Mouse (Mus musculus) forebrain, embryonic 12.5 days (tissue): Measurements from ENCODE around the gene Itpk1. TPM values are rescaled to one million over a fixed set of nuclear protein-coding genes. Genes with fewer than 3 reads are reported as not detected.

Source experiments
- ATAC-seq: fragments of 200-750 bp; cut with Nextera tagmentation; 2 replicates; pipeline ENCODE4 v1.8.0; 2017; ENCODE audit warnings: moderate TSS enrichment; ENCODE audit not compliant: low FRiP score
- H3K27ac ChIP-seq: fragments of 300-500 bp; sonication (generic); 2 replicates; pipeline ENCODE4 v1.5.1; 2016; ENCODE audit warnings: mild to moderate bottlenecking
- H3K27me3 ChIP-seq: fragments of 300-500 bp; sonication (generic); 2 replicates; pipeline ENCODE4 v1.6.1; 2016; ENCODE audit warnings: mild to moderate bottlenecking
- H3K36me3 ChIP-seq: fragments of 300-500 bp; sonication (generic); replicated peaks from 2 replicates; pipeline ENCODE4 v1.6.1; 2016; ENCODE audit warnings: mild to moderate bottlenecking
- H3K4me1 ChIP-seq: fragments of 300-500 bp; sonication (generic); 2 replicates; pipeline ENCODE4 v1.6.1; 2016
- H3K4me2 ChIP-seq: fragments of 300-500 bp; sonication (generic); 2 replicates; pipeline ENCODE4 v1.6.1; 2016; ENCODE audit warnings: mild to moderate bottlenecking, moderate library complexity
- H3K4me3 ChIP-seq: fragments of 300-500 bp; sonication (generic); replicated peaks from 2 replicates; pipeline ENCODE4 v1.5.1; 2016; ENCODE audit warnings: mild to moderate bottlenecking
- H3K9ac ChIP-seq: fragments of 300-500 bp; sonication (generic); 2 replicates; pipeline ENCODE4 v1.6.1; 2016; ENCODE audit warnings: mild to moderate bottlenecking
- H3K9me3 ChIP-seq: fragments of 300-500 bp; sonication (generic); 2 replicates; pipeline ENCODE4 v1.6.1; 2016
- WGBS: fragments of 180-500 bp; shearing (Covaris S2); methylation state at CpG from one replicate; pipeline ENCODE4 v1.1.7; 2016; 5-methylcytosine and 5-hydroxymethylcytosine counted together
- polyA plus RNA-seq: library from polyadenylated mRNA; unstranded; fragments of >200 nt; fragmentation: Nextera tagmentation; extraction: Ambion mirVana; gene quantifications from 2 replicates; pipeline ENCODE4 v1.2.1, GENCODE M21; 2016

Itpk1 gene
- polyA plus RNA-seq, 1 experiment from 2014 or later: 22.5 TPM

DNA sequence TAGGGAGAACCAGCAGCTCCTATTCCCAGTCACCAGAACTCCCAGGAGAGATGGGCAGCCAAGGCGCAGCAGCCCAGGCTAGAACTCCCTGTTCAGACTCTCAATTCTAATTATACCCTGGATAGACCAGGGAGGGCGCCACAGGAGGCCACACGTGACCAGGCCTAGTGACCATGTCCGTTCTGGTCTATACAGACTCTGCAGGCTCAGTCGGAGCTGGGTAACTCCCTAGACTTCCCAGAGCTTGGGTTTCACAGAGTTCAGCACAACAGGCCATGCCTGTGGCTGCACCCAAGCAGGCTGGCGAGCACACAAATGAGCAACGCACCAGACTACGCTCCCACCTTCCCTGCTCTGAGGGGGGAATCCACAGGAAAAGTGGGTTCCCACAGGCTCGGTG is 110.1 kb downstream of the Itpk1 start:
- no peak for ATAC-seq
- H3K27me3 ChIP-seq: no peaks in the 10 kb centered on the region
- H3K4me2 ChIP-seq: no peak overlapping the region
- H3K4me1 ChIP-seq: peaks cover 11% of the 10 kb centered on the region
- 0 out of 2 replicates have a peak, but pooled peaks cover 7% of the 10 kb centered on the region for H3K9me3 ChIP-seq
- no peak overlapping the region for H3K9ac ChIP-seq
- no peak overlapping the region for H3K4me3 ChIP-seq
- H3K27ac ChIP-seq: no peak overlapping the region
- H3K36me3 ChIP-seq: 0 out of 2 replicates have a peak, but pooled peaks cover 6% of the 10 kb centered on the region
- WGBS: 64% methylated on average over 9 of the region's 9 CpGs

DNA sequence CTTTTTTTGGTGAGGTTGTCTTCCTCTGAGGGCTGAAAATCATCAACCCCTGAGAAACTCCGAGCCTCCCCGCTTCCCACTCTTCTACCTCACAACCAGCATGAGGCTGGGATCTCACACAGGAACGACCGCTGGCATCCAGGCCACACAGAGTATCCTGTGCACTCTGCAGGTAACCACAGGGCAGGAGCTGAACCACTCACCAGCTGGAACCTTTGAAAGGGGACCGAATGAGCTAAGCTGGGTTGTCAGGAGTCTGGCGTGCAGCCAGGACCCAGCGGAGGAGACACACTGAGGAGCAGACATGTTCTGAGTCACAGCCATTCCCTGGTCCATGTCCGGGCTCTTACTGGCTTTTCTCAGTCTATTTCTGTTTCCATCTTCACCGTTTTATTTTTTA is 111.0 kb downstream of the Itpk1 start:
- 0 out of 2 replicates have a peak, but pooled peaks cover 5% of the 10 kb centered on the region for H3K36me3 ChIP-seq
- no peak overlapping the region for H3K27ac ChIP-seq
- WGBS: 55% methylated on average over 9 of the region's 9 CpGs
- no peaks in the 10 kb centered on the region for H3K27me3 ChIP-seq
- 0 out of 2 replicates have a peak, but pooled peaks have one; percentile 18 for ATAC-seq
- peaks cover 8% of the 10 kb centered on the region; the same call in 1 of the 2 replicates for H3K4me1 ChIP-seq
- no peak overlapping the region for H3K4me2 ChIP-seq
- H3K4me3 ChIP-seq: no peak overlapping the region
- 0 out of 2 replicates have a peak, but pooled peaks cover 6% of the 10 kb centered on the region for H3K9me3 ChIP-seq
- H3K9ac ChIP-seq: no peak overlapping the region

DNA sequence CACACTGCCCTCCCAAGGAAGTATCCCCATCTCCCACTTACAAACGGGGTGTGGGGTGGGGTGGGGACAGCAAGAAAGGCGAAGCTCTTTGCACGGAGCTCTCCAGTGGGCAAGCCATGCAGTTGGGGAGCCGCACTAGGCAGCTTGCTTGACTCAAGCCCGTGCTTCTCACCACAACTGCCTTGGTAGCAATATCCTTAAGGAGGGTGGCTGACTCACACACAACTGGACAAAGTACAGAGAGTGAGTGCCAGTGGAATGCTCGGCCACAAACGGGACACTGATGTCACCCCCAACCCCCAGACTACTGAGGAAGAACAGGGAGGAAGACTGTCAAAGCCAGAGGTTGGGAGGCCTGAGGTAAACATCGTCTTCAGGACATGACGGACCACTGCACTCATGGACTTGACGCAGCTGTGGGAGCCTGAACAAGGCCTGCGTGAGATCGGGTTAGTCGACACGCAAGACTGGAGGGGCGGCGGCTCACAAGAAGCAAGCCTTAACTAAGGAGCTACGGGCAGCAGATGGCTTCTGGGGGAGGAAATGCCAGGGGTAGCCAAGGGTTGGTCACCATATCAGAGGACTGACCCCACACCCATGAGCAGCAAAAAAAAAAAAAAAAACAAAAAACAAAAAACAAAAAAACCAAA is 113.9 kb downstream of the Itpk1 start:
- Histone ChIP-seq H3K27ac (no peak overlapping the region), H3K4me3 (no peak overlapping the region), H3K36me3 (peaks cover 9% of the 10 kb centered on the region; the same call in 1 of the 2 replicates), H3K27me3 (no peaks in the 10 kb centered on the region), H3K4me1 (peaks cover 8% of the 10 kb centered on the region; the same call in 1 of the 2 replicates), H3K4me2 (no peak overlapping the region), H3K9me3 (no peaks in the 10 kb centered on the region), H3K9ac (no peak overlapping the region)
- no peak for ATAC-seq
- WGBS: 93% methylated on average over 17 of the region's 17 CpGs

DNA sequence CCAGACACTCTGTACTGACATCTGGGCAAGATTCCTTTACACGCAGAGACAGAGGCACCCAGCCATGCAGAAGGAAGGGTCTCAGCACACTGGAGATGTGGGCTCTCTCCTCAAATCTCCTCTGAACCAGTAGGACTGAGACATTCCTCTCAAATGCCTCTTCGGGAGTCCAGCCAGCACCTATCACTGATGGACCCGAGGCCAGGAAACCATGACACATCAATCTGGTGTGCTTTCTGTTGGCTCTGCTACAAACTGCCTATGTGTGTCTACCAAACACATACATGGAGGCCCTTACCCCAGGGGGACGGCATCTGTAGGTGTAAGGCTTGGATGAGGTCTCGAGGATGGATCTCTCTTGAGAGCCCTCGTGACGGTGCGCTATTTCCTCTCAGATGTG is 117.6 kb downstream of the Itpk1 start:
- Histone ChIP-seq H3K4me3 (no peak overlapping the region), H3K9ac (no peak overlapping the region), H3K4me2 (no peak overlapping the region), H3K9me3 (no peaks in the 10 kb centered on the region), H3K27ac (no peak overlapping the region), H3K27me3 (no peaks in the 10 kb centered on the region), H3K36me3 (peaks cover 19% of the 10 kb centered on the region), H3K4me1 (no peaks in the 10 kb centered on the region; the same call in 1 of the 2 replicates)
- no peak for ATAC-seq
- WGBS: 93% methylated on average over 8 of the region's 8 CpGs

DNA sequence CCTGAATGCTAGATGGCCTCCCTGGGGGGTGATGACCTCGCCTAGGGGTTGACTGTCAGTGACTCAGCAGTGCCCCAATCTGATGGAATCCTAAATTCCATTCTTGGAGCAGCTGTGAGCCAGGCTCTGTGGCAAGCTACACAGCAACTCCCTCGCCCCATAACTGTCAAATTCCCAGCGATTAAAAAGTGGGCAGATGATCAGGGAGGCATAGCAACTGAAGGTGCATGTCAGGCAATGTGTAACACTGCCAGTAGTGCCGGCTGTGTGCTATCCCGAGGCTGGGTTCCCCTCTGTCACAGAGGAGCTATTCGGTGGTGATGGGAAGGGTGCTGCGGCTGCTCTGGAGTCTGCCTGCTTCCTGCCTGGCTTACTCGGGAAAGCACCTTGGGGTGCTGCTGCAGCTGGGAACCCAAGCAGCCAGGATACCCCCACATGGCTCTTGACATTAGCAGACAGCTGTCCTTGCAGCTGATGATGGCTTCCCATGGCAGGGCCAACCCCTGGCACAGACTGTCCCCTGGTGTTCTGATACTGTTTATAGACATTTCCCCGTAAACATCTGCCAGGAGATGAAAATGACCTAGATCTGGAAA is 118.3 kb downstream of the Itpk1 start:
- no peak for ATAC-seq
- no peak overlapping the region for H3K9ac ChIP-seq
- WGBS: 82% methylated on average over 9 of the region's 9 CpGs
- no peak overlapping the region for H3K27ac ChIP-seq
- H3K4me2 ChIP-seq: no peak overlapping the region
- no peaks in the 10 kb centered on the region; the same call in 1 of the 2 replicates for H3K4me1 ChIP-seq
- peaks cover 21% of the 10 kb centered on the region for H3K36me3 ChIP-seq
- no peak overlapping the region for H3K4me3 ChIP-seq
- H3K27me3 ChIP-seq: no peaks in the 10 kb centered on the region
- no peaks in the 10 kb centered on the region for H3K9me3 ChIP-seq

DNA sequence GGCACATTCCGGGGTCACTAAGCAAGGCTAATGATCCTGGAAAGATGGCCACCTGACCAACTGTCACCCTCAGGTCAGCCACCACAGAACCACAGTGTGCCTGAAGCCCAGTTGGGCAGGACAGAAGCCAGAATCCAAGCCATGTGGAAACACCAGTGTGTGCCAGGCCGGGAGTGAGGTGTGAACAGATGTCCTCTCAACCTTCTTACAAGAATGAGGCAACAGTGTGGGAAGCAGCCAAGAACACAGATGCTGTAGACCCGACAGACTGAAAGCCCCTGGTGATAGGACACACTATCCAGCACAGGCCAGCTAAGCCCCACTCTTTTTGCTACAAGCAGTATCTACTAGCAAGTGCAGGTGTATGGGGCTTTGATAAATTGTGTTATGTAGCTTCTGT is 119.3 kb downstream of the Itpk1 start:
- Histone ChIP-seq H3K4me2 (no peak overlapping the region), H3K4me3 (no peak overlapping the region), H3K9ac (no peak overlapping the region), H3K4me1 (no peaks in the 10 kb centered on the region; the same call in 1 of the 2 replicates), H3K27me3 (no peaks in the 10 kb centered on the region), H3K27ac (no peak overlapping the region), H3K9me3 (no peaks in the 10 kb centered on the region), H3K36me3 (peaks cover 21% of the 10 kb centered on the region)
- ATAC-seq: no peak
- 83% methylated on average over 3 of the region's 3 CpGs for WGBS

DNA sequence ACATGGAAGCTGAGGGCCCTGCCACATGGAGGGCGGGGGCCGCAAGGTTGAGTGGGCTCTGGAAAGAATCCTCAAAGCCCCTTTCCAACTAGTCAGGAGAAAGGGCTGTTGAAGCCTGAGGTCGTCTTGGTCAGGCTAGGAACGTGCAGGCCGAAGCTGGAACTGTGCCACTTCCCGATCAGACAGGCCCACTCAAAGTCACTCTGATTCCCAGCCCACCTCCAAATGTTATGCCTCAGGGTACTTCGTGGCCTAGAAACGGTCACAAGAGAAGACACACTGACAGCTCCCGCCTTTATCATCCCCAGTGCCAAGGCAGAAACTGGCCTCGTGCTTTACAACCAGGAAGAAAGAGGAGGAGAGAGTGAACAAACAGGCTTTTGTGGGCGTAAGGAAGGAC is 122.3 kb downstream of the Itpk1 start:
- no peak overlapping the region for H3K27ac ChIP-seq
- no peaks in the 10 kb centered on the region; the same call in 1 of the 2 replicates for H3K4me1 ChIP-seq
- WGBS: 78% methylated on average over 11 of the region's 11 CpGs
- H3K27me3 ChIP-seq: no peaks in the 10 kb centered on the region
- no peak overlapping the region for H3K4me3 ChIP-seq
- no peak overlapping the region for H3K4me2 ChIP-seq
- H3K36me3 ChIP-seq: peaks cover 26% of the 10 kb centered on the region
- ATAC-seq: no peak
- H3K9me3 ChIP-seq: no peaks in the 10 kb centered on the region
- no peak overlapping the region for H3K9ac ChIP-seq

DNA sequence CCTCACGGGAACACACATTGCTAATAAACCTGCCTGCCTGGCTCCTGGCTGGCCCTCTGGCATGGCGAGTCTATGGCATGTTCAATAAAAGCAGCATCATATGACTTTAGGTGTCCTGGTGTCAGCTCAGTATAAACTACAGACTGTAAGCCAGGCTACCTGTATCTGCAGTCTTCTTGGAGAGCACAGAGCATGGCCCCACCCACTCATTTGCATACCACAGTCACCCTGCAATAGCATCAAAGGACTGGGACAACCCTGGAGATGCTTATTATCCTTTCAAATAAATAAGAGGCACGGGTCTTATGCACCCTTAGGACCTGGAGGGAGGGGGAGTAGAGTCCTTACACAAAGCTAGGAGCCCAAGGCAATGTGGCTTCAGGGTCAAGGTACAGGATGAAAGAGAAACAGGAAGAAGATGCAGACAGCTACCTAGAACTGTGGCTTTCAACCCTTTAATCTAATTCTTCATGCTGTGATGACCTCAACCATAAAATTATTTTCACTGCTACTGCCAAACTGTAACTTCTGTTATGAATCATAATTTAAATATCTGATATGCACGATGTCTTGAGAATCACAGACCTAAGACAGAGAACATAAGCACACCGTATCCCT is 123.0 kb downstream of the Itpk1 start:
- no peak for ATAC-seq

DNA sequence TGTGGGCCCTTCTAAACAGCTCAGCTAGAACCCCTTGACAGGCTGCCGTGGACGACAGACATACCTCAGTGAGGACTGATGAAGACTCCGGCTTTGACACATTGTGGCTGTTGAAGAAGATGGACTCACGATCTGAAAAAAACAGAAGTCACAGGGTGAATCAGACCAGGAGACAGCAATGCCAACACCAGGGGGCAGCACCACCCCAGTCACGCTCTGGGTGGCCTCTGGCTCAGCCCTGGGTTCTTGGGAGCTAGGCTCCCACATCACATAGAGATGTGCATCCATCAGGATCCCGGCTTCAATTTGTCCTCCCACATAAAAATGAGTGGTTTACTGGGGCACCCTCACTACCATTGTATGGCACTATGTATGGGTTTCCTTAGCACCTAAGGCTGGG is 125.7 kb downstream of the Itpk1 start:
- no peaks in the 10 kb centered on the region for H3K9me3 ChIP-seq
- no peak overlapping the region for H3K4me3 ChIP-seq
- no peak overlapping the region for H3K27ac ChIP-seq
- no peaks in the 10 kb centered on the region; the same call in 1 of the 2 replicates for H3K4me1 ChIP-seq
- no peak overlapping the region for H3K9ac ChIP-seq
- no peak overlapping the region for H3K4me2 ChIP-seq
- 71% methylated on average over 6 of the region's 6 CpGs for WGBS
- H3K36me3 ChIP-seq: peaks cover 12% of the 10 kb centered on the region
- H3K27me3 ChIP-seq: no peaks in the 10 kb centered on the region
- ATAC-seq: peak; percentile 78; the same call in 1 of the 2 replicates

More for the DNA sequence above, 123.0 kb downstream of the Itpk1 start:
- Histone ChIP-seq H3K4me1 (no peaks in the 10 kb centered on the region; the same call in 1 of the 2 replicates), H3K4me3 (no peak overlapping the region), H3K36me3 (peaks cover 24% of the 10 kb centered on the region), H3K27me3 (no peaks in the 10 kb centered on the region), H3K9me3 (no peaks in the 10 kb centered on the region), H3K9ac (no peak overlapping the region), H3K27ac (no peak overlapping the region), H3K4me2 (no peak overlapping the region)
- WGBS: 73% methylated on average over 5 of the region's 5 CpGs

DNA sequence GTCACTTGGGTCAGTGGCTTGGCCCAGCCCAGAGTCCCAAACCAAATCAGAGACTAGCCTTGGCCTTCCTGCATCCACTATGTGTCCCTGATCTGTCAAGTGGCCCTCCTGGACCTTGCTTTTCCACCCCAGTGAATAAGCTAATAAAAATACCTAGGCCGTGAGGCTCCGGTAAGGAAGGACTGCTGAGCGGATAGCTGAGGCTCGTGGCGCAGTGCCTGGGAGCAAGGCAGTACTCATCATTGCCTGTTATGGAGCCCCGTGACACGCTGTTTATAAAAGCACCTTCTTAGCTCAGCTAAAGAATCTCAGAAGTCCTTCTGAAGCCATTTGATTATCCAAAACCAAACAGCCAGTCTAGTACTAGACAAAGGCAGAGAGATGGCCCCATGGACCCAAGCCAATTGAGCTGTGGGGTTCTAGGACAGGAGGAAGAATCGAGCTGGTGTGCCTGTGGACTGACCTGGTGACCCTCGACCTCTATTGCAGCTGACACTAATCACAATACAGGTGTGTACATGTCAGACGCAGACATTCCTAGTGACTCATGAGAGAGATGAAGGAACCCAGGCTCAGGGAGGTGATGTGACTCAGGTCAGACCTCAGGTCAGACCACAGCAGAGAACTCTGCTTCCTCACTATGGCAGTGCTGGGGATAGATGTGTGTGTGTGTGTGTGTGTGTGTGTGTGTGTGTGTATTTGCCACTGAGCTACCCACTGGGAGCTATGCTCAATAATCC is 127.9 kb downstream of the Itpk1 start:
- no peaks in the 10 kb centered on the region for H3K4me1 ChIP-seq
- H3K27me3 ChIP-seq: no peaks in the 10 kb centered on the region
- H3K4me2 ChIP-seq: no peak overlapping the region
- no peak overlapping the region for H3K4me3 ChIP-seq
- 90% methylated on average over 10 of the region's 10 CpGs for WGBS
- no peak overlapping the region for H3K9ac ChIP-seq
- H3K36me3 ChIP-seq: peaks cover 13% of the 10 kb centered on the region
- no peak overlapping the region for H3K27ac ChIP-seq
- no peak for ATAC-seq
- H3K9me3 ChIP-seq: no peaks in the 10 kb centered on the region

DNA sequence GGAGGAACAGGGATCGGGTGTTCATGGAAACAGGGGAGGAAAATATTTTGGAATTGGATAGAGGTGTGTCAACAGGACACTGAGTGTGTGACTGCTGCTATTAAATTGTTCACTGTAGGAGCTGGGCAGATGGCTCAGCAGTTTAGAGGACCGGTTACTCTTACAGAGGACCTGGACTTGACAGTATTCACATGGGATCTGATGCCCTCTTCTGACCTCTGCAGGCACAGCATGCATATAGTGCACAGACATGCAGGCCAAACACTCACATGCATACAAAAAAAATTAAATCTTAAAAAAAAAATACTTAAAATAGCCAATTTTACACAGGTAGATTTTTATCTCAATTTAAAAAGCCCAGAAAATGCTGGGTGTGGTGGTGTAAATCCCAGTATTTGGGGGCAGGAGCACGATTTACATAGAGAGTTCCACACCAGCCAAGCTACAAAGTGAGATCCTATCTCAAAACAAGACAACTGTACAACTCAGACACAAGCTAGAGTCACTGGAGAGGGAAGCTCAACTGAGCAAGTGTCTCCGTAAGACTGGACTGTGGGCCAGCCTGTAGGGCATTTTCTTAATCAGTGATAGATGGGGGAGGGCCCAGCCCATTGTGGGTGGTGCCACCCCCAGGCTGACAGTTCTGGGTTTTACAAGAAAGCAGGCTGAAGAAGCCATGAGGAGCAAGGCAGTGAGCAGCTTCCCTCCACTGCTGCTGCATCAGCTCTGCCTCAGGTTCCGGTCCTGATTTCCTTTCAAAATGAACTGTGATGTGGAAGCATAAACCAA is 129.0 kb downstream of the Itpk1 start:
- Histone ChIP-seq H3K4me3 (no peak overlapping the region), H3K9ac (no peak overlapping the region), H3K27me3 (no peaks in the 10 kb centered on the region), H3K9me3 (no peaks in the 10 kb centered on the region), H3K36me3 (peaks cover 11% of the 10 kb centered on the region), H3K4me1 (no peaks in the 10 kb centered on the region), H3K4me2 (no peak overlapping the region), H3K27ac (no peak overlapping the region)
- ATAC-seq: no peak
- WGBS: 88% methylated on average over 5 of the region's 5 CpGs
